Mouse (Mus musculus) cortical plate, adult 2 months (tissue): ENCODE results near the gene Bcl7a. TPM values are rescaled to one million over a fixed set of nuclear protein-coding genes. Genes with fewer than 3 reads are reported as not detected.

Experiments
- H3K27ac ChIP-seq: fragments of 200-500 bp; 2 replicates; pipeline ENCODE4 v1.5.1; 2012; ENCODE audit warnings: low read length, control low read depth, inconsistent platforms; ENCODE audit not compliant: insufficient read depth
- H3K4me1 ChIP-seq: fragments of 200-500 bp; 2 replicates; pipeline ENCODE4 v1.6.1; 2011; ENCODE audit warnings: low read length; ENCODE audit not compliant: control insufficient read depth, insufficient read depth
- H3K4me3 ChIP-seq: fragments of 200-500 bp; 2 replicates; pipeline ENCODE4 v1.5.1; 2011; ENCODE audit warnings: mild to moderate bottlenecking, low read length, control low read depth; ENCODE audit not compliant: insufficient read depth
- CTCF ChIP-seq: fragments of 200-500 bp; IDR thresholded peaks from 2 replicates; pipeline ENCODE4 v1.5.1; 2011; ENCODE audit warnings: mild to moderate bottlenecking, control low read depth, low read length; ENCODE audit not compliant: insufficient read depth; ENCODE audit errors: extremely low read depth
- POLR2A ChIP-seq: fragments of 200-500 bp; IDR thresholded peaks from 2 replicates; pipeline ENCODE4 v1.6.1; 2011; ENCODE audit warnings: mild to moderate bottlenecking, low read length, control low read depth; ENCODE audit not compliant: insufficient read depth; ENCODE audit errors: extremely low read depth
- polyA plus RNA-seq: library from polyadenylated mRNA; depleted of rRNA; stranded (reverse); fragments of >200 nt; gene quantifications from 2 replicates; pipeline ENCODE4 v1.2.3, GENCODE M21; 2012

The Bcl7a gene
- polyA plus RNA-seq, 1 experiment = 33.5 TPM

DNA sequence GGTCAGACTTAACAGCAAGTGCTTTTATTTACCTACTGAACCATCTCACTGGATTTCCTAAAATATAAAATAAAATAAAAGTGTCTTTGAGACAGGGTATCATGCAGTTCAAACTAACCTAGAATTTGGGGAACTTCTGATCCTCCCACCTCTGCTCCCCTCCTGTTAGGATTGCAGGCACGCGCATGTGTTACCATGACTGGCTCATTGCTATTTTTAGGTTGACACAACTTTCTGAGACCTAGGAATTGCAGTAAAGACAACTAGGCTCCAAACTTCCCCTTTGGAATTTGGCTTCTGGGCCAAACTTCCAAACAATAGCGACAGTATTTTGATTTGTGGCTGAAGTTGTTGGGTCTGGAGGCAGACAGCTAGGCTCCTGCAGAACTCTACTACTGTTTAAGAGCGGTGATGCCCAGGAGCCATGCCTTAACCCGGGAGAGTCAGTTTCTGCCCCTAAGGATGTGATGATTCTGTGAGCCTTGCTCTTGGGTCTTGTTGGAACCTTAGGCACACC, 50.2 kb downstream of the Bcl7a start:
- no peak overlapping the region for H3K27ac ChIP-seq
- H3K4me1 ChIP-seq = peaks cover 7% of the 10 kb centered on the region; the same call in 1 of the 2 replicates
- no peak for TF ChIP-seq CTCF
- TF ChIP-seq POLR2A = no peak
- H3K4me3 ChIP-seq = peak overlapping the region; percentile 91; the same call in 1 of the 2 replicates

DNA sequence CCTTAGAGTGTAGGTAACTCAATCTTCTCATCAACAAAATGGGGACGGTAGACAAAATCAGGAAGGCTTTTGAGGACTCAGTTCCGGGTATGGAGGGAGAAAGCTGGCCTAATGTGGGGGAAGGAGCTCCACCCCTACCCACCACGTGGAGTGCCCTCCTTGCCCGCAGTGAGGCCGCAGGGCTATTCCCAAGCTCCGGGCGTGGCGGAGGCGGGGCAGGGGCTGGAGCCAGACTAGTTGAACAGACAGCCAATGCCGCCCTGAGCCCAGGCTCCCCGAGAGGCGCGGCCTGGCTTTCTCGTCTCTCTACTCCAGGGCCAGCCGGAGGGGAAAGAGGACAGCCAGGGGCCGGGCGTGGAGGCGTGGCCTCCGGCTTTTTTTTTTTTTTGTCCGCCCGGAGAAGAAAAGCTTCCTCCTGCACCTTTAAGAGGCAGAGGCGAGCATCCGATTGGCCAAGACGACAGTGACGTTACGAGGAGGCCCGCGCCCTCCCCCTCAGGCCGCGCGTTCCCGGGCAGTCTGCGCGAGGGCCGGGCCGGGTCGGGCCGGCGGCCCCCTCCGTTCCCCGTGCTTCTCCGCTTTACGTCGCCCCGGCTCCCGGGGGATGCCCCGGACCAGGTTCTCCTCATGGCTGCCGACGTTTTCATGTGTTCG, 50.8 kb downstream of the Bcl7a start, which contains the start of gene Mlxip:
Gene Mlxip (plus strand): TSS at position 496 of the 654 bp plus-strand sequence.
- peak within 1 kb of the TSS; percentile 91 for H3K4me3 ChIP-seq
- peaks cover 7% of the 10 kb centered on the region; the same call in 1 of the 2 replicates for H3K4me1 ChIP-seq
- TF ChIP-seq POLR2A (peak; percentile 62; the same call in 1 of the 2 replicates), CTCF (no peak)
- H3K27ac ChIP-seq = peak within 1 kb of the TSS; percentile 65; the same call in 1 of the 2 replicates

DNA sequence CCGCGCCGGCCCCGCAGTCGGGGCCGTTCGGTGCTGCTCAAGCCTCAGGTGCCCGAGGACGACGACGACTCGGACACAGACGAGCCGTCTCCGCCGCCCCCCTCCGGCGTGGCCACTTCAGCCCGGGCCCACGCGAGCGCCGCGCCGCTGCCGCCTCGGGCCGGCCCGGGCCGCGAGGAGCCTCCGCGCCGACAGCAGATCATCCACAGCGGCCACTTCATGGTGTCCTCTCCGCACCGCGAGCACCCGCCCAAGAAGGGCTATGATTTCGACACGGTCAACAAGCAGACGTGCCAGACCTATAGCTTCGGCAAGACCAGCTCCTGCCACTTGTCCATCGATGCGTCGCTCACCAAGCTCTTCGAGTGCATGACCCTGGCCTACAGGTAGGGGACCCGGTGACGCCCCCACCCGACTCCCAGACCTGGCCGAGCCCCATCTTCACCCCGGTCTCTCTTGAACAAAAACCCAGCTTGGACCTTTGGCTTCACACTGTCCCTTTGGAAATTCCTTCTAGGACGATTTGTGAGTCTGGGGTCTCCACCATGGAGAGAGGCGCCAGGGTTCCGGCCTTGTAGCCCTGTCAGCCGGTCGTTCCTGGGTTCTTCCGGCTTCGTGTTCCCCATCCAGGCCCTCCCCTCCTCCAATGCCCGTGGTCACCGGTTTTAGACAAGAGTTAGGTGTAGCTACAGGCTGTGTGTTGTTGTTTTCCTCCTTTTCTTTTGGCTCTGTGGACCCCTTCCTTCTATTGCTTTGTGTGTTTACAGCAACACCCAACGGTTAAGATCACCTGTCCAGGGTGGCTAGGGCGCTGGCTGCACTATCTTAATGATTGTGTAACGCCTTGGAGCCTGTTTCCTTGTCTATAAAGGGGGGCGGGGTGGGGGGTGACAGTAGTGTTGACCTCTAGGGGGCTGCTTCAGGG, 51.6 kb downstream of the Bcl7a start:
- no peak for TF ChIP-seq POLR2A
- no peak for TF ChIP-seq CTCF
- H3K27ac ChIP-seq = peak overlapping the region; percentile 65; the same call in 1 of the 2 replicates
- H3K4me3 ChIP-seq = peak overlapping the region; percentile 91
- H3K4me1 ChIP-seq = peaks cover 7% of the 10 kb centered on the region; the same call in 1 of the 2 replicates

DNA sequence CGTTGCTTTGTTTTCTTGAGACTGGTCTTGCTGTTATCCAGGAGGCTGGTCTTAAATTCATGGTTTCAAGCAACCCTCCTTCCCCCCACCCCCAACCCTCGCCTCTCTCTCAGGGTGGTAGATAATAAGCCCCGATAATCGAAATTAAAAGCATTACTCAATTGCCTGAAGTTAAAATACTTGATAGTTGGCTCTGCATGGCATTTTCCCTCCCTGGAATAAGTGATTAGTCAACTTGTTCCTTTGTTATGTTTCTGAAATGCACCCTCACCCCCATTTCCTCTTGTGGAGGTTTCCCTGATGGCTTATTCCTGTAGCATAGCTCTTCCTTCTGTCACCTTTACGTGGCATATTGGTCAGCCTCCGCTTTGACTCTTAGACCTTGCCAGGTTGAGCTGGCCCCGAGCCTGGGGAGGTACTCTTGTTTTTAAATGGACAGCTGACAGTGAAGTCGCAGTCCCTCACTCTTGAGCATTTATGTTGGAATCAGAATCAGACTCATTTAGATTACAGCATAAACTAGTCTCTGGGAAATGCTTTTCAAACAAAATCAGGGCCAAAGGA, 53.3 kb downstream of the Bcl7a start:
- Histone ChIP-seq H3K4me1 (peaks cover 5% of the 10 kb centered on the region; the same call in 1 of the 2 replicates), H3K4me3 (peak overlapping the region; percentile 91), H3K27ac (no peak overlapping the region)
- TF ChIP-seq CTCF (no peak), POLR2A (no peak)

DNA sequence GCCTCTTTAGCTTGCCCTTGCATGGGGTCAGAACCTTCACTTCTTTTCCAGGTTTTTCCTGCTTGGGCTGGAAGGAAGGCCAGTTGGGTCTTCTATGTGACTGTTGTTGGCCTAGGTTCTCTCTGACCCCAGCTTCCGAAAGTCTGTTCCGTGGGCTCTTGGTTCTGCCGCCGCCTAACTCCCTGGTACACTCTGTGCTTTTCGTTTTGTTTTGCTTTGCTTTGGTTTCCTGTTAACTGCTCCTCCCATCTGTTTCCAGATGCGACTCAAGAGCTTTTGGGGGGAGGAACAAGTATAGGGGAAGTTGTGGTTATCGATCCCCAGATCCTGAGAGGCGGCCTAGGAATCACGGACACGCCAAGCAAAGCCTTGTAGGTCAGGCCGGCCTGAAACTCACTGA, 54.2 kb downstream of the Bcl7a start:
- no peak overlapping the region for H3K27ac ChIP-seq
- H3K4me3 ChIP-seq = peak overlapping the region; percentile 20
- H3K4me1 ChIP-seq = peaks cover 5% of the 10 kb centered on the region; the same call in 1 of the 2 replicates
- TF ChIP-seq CTCF = no peak
- no peak for TF ChIP-seq POLR2A

DNA sequence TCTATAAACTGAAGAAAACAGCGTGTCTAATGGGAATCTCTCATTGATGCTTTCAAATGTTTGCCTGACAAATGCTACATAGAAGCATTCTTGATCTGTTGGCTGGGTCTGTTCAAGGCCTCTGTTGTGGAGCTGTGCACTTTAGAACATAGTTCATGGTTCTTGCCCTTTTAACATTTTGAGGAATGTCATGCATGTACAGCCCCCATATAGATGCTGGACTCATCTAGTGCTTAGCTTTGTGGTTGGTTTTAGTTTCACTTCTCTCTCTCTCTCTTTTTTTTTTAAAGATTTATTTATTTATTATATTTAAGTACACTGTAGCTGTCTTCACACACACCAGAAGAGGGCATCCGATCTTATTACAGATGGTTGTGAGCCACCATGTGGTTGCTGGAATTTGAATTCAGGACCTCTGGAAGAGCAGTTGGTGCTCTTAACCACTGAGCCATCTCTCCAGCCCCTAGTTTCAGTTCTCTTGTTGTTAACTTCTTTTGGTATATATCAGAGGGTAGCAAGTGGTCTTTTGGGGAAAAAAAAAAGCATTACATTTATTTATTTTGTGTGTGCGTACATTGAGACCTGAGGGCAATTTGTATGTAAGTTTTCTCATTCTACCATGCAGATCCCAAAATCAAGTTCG, 55.3 kb downstream of the Bcl7a start:
- H3K4me3 ChIP-seq = no peak overlapping the region
- H3K27ac ChIP-seq = no peak overlapping the region
- TF ChIP-seq CTCF (no peak), POLR2A (no peak)
- peaks cover 5% of the 10 kb centered on the region; the same call in 1 of the 2 replicates for H3K4me1 ChIP-seq

GRCm38 (mm10) chr5:123404480-123404879, 60.8 kb downstream of the Bcl7a start:
- TF ChIP-seq POLR2A (no peak), CTCF (no peak)
- H3K4me3 ChIP-seq = no peak overlapping the region
- no peaks in the 10 kb centered on the region for H3K4me1 ChIP-seq
- H3K27ac ChIP-seq = no peak overlapping the region

DNA sequence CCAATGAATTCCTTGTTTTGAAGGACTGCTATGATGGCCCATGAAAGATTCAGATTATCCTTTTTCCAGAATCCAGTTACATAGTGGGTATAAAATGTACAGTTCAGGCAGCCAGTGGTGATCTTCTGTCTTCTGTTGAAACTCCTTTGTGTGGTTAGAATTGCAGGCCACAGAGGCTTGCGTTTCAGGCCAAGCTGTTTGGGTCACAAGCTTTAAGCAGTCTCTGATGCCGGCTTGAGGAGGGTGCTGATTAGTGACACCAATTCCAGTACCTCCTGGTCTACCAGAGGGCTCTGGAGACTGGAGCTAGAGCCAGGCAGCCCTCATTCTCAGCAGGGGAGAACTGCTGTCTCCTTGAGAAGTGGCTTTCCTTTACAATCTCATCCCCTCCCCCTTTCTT, 63.3 kb downstream of the Bcl7a start:
- Histone ChIP-seq H3K27ac (no peak overlapping the region), H3K4me1 (no peaks in the 10 kb centered on the region), H3K4me3 (no peak overlapping the region)
- no peak for TF ChIP-seq POLR2A
- TF ChIP-seq CTCF = no peak

- Histone ChIP-seq H3K4me3 (no peak overlapping the region), H3K27ac (no peak overlapping the region), H3K4me1 (no peaks in the 10 kb centered on the region)
- TF ChIP-seq CTCF = no peak
- no peak for TF ChIP-seq POLR2A
Measured at GRCm38 (mm10) chr5:123408176-123408575, 64.5 kb downstream of the Bcl7a start.

DNA sequence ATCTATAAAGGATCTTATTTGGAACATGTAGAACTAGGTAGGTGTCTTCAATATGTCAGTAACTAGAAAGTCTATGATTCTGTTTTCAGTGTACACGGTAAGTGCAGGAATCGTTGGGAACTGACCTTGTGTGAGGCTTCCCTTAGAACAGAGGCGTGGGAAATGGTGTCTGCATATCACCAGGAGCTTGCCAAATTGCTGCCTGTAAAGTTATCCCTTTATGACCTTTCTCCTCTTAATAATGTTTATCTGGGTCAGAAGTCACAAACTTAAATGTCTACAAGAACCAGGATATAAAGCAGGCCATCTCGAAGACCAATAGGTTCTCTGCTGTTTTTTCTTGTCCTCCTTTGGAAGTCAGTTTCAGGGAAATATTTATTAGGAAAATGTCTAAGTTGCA, 68.6 kb downstream of the Bcl7a start:
- H3K4me1 ChIP-seq = peaks cover 3% of the 10 kb centered on the region
- no peak overlapping the region for H3K27ac ChIP-seq
- H3K4me3 ChIP-seq = no peak overlapping the region
- TF ChIP-seq CTCF (no peak), POLR2A (no peak)
